Comparison of ENCODE assay signal across 8 mouse cellular contexts in genomic region chr9:80164611-80165474, GRCm38 (mm10). TPM values are rescaled to one million over a fixed set of nuclear protein-coding genes. Genes with fewer than 3 reads are reported as not detected.
A peak's percentile ranks its signal among the peaks of the same experiment; 100 is the strongest.
DNase-seq lines count a peak whose midpoint lies in the region; ATAC-seq and TF ChIP-seq lines count a peak whose summit lies in the region.

TSS of gene Myo6 (plus strand) at chr9:80165031.

- TF ChIP-seq CTCF in kidney, adult 2 months (conservative IDR thresholded peaks at IDR 0.05; ENCODE audit: insufficient read depth, insufficient read length, low read depth, low read length): no peak
- TF ChIP-seq CTCF in small intestine, adult 2 months (IDR thresholded peaks at IDR 0.05; ENCODE audit: extremely low read depth, insufficient read length, insufficient replicate concordance, low read depth, low read length): 0 out of 2 replicates have a peak, but pooled peaks have one; percentile 4

- DNase-seq in 3T3-L1 (ENCODE audit: low read depth, low spot score): peak; percentile 73
- DNase-seq in adrenal gland, postnatal 4 days (ENCODE audit: low spot score in 2 of 2): peak; percentile 93 to 96
- DNase-seq in heart, adult 18-20 months: peak; percentile 95 to 96
- peak; percentile 97 for DNase-seq in kidney, adult 2 months
- DNase-seq in limb, embryonic 11.5 days (ENCODE audit: low spot score): peak; percentile 96

- H3K4me3 ChIP-seq in embryonic facial prominence, embryonic 13.5 days: peak within 1 kb of the TSS; percentile 83
- peak within 1 kb of the TSS; percentile 93 for H3K4me3 ChIP-seq in kidney, adult 2 months (ENCODE audit: insufficient read depth, low read depth, low read length)
- peak within 1 kb of the TSS; percentile 70 for H3K4me3 ChIP-seq in limb, embryonic 11.5 days (ENCODE audit: low read depth, low read length)
- H3K4me3 ChIP-seq in midbrain, embryonic 13.5 days (replicated peaks): peak within 1 kb of the TSS; percentile 72
- H3K4me3 ChIP-seq in small intestine, adult 2 months (ENCODE audit: low read depth, low read length): peak within 1 kb of the TSS; percentile 99

- H3K4me2 ChIP-seq in embryonic facial prominence, embryonic 13.5 days: peak within 1 kb of the TSS; percentile 83
- peak within 1 kb of the TSS; percentile 50 for H3K4me2 ChIP-seq in limb, embryonic 11.5 days (ENCODE audit: low read depth, severe bottlenecking)
- peak within 1 kb of the TSS; percentile 68 for H3K4me2 ChIP-seq in midbrain, embryonic 13.5 days (replicated peaks)

- H3K9ac ChIP-seq in embryonic facial prominence, embryonic 13.5 days: peak within 1 kb of the TSS; percentile 83
- peak within 1 kb of the TSS; percentile 46 for H3K9ac ChIP-seq in limb, embryonic 11.5 days (ENCODE audit: low read length)
- peak within 1 kb of the TSS; percentile 83 for H3K9ac ChIP-seq in midbrain, embryonic 13.5 days (replicated peaks)

- H3K4me1 ChIP-seq in embryonic facial prominence, embryonic 13.5 days: no peaks in the 10 kb centered on the region
- H3K4me1 ChIP-seq in kidney, adult 2 months (ENCODE audit: control insufficient read depth, insufficient read depth, low read length): peaks cover 8% of the 10 kb centered on the region; the same call in 1 of the 2 replicates
- H3K4me1 ChIP-seq in limb, embryonic 11.5 days (ENCODE audit: control insufficient read depth, insufficient read depth, low read length): no peaks in the 10 kb centered on the region
- peaks cover 11% of the 10 kb centered on the region for H3K4me1 ChIP-seq in midbrain, embryonic 13.5 days (replicated peaks)
- no peaks in the 10 kb centered on the region; the same call in 1 of the 2 replicates for H3K4me1 ChIP-seq in small intestine, adult 2 months (ENCODE audit: control insufficient read depth, insufficient read depth, insufficient read length, low read length)

- peak; percentile 96 for ATAC-seq in embryonic facial prominence, embryonic 13.5 days (ENCODE audit: insufficient number of reproducible peaks, insufficient read depth, low FRiP score, low TSS enrichment, low read depth)
- peak; percentile 98 for ATAC-seq in limb, embryonic 11.5 days (ENCODE audit: insufficient number of reproducible peaks, low FRiP score, low TSS enrichment, low read depth)
- ATAC-seq in midbrain, embryonic 13.5 days: peak; percentile 98

- WGBS in embryonic facial prominence, embryonic 13.5 days: under 1% methylated on average over 69 of the region's 69 CpGs
- under 1% methylated on average over 68 of the region's 69 CpGs for WGBS in kidney, adult 2 months
- under 1% methylated on average over 67 of the region's 69 CpGs for WGBS in limb, embryonic 11.5 days
- WGBS in midbrain, embryonic 13.5 days: under 1% methylated on average over 68 of the region's 69 CpGs
- under 1% methylated on average over 69 of the region's 69 CpGs for WGBS in small intestine, adult 2 months

- peak within 1 kb of the TSS; percentile 73 for H3K27ac ChIP-seq in embryonic facial prominence, embryonic 13.5 days
- H3K27ac ChIP-seq in kidney, adult 2 months (ENCODE audit: insufficient read depth, low read depth, low read length): peak within 1 kb of the TSS; percentile 98
- H3K27ac ChIP-seq in limb, embryonic 11.5 days (replicated peaks; ENCODE audit: low read depth, low read length): no peak within 1 kb of the TSS
- peak within 1 kb of the TSS; percentile 80 for H3K27ac ChIP-seq in midbrain, embryonic 13.5 days
- H3K27ac ChIP-seq in small intestine, adult 2 months (ENCODE audit: insufficient read depth, low read depth, low read length): peak within 1 kb of the TSS; percentile 87

- H3K36me3 ChIP-seq in embryonic facial prominence, embryonic 13.5 days: no peaks in the 10 kb centered on the region
- no peaks in the 10 kb centered on the region for H3K36me3 ChIP-seq in kidney, adult 2 months (ENCODE audit: control insufficient read depth, insufficient read depth, low read length)
- no peaks in the 10 kb centered on the region for H3K36me3 ChIP-seq in limb, embryonic 11.5 days (ENCODE audit: control insufficient read depth, insufficient read depth, low read length)
- H3K36me3 ChIP-seq in midbrain, embryonic 13.5 days: no peaks in the 10 kb centered on the region
- no peaks in the 10 kb centered on the region for H3K36me3 ChIP-seq in small intestine, adult 2 months (ENCODE audit: control insufficient read depth, insufficient read depth, low read length)

- peak; percentile 95 for TF ChIP-seq POLR2A in kidney, adult 2 months (IDR thresholded peaks at IDR 0.05; ENCODE audit: low read depth, low read length)
- peak; percentile 95 for TF ChIP-seq POLR2A in small intestine, adult 2 months (IDR thresholded peaks at IDR 0.05; ENCODE audit: low read depth, low read length)

- no peaks in the 10 kb centered on the region for H3K27me3 ChIP-seq in embryonic facial prominence, embryonic 13.5 days
- H3K27me3 ChIP-seq in kidney, adult 2 months (replicated peaks; ENCODE audit: control insufficient read depth, insufficient read depth, low read length): no peaks in the 10 kb centered on the region
- H3K27me3 ChIP-seq in limb, embryonic 11.5 days (ENCODE audit: control insufficient read depth, insufficient read depth, low read length): no peaks in the 10 kb centered on the region
- H3K27me3 ChIP-seq in midbrain, embryonic 13.5 days: peaks cover 4% of the 10 kb centered on the region; the same call in 1 of the 2 replicates
- no peaks in the 10 kb centered on the region for H3K27me3 ChIP-seq in small intestine, adult 2 months (ENCODE audit: control insufficient read depth, insufficient read depth, low read length)

- H3K9me3 ChIP-seq in embryonic facial prominence, embryonic 13.5 days: no peaks in the 10 kb centered on the region
- no peaks in the 10 kb centered on the region for H3K9me3 ChIP-seq in limb, embryonic 11.5 days (ENCODE audit: control insufficient read depth, low read length)
- H3K9me3 ChIP-seq in midbrain, embryonic 13.5 days: 0 out of 2 replicates have a peak, but pooled peaks cover 3% of the 10 kb centered on the region

RNA-seq across cellular contexts. Expression of gene Myo6, which starts in this region (rescaled TPM):
- total RNA-seq in adrenal gland, postnatal 4 days (2021): 10 to 100 TPM; 32.2 to 56.4 TPM
- 16.2 and 17.4 TPM in 2 replicates for polyA plus RNA-seq in embryonic facial prominence, embryonic 13.5 days (2015; fragmentation: Nextera tagmentation; extraction: Ambion mirVana)
- 10 to 100 TPM; 10.5 to 10.8 TPM for total RNA-seq in heart, adult 18-20 months (2021)
- 75.7 and 76.4 TPM in 2 replicates for polyA plus RNA-seq in kidney, adult 2 months (2012; rRNA removed)
- polyA plus RNA-seq in limb, embryonic 11.5 days (2014; fragmentation: Nextera tagmentation; extraction: Ambion mirVana): 7.4 and 8.3 TPM in 2 replicates
- polyA plus RNA-seq in midbrain, embryonic 13.5 days (2015; fragmentation: Nextera tagmentation; extraction: Ambion mirVana): 15.4 and 17.1 TPM in 2 replicates
- polyA plus RNA-seq in small intestine, adult 2 months (2012; rRNA removed): 18.5 and 36.8 TPM in 2 replicates
